Mouse (Mus musculus) left cerebral cortex, postnatal 36 days (tissue): ENCODE measurements around the gene Itm2b. TPM values are rescaled to one million over a fixed set of nuclear protein-coding genes. Genes with fewer than 3 reads are reported as not detected.
A peak's percentile ranks its signal among the peaks of the same experiment; 100 is the strongest.

ENCODE experiments used
- DNase-seq, 2 experiments: peaks; one replicate each; pipeline ENCODE4 v3.0.0; 2021 to 2022; ENCODE audit warnings: low spot score in 2 of 2, mixed read lengths in 1 of 2
- intact Hi-C: fragments of 180-260 bp; cut with DNase I; formaldehyde crosslinking; loops from one replicate; pipeline ENCODE4 v1.15.1; 2025
- total RNA-seq, 2 experiments: library from RNA; stranded (reverse); gene quantifications; 2 replicates each; pipeline ENCODE4 v1.2.3; 2021

Gene Itm2b
- total RNA-seq, 2 experiments from 2014 or later, result 725 to 789 TPM

DNA sequence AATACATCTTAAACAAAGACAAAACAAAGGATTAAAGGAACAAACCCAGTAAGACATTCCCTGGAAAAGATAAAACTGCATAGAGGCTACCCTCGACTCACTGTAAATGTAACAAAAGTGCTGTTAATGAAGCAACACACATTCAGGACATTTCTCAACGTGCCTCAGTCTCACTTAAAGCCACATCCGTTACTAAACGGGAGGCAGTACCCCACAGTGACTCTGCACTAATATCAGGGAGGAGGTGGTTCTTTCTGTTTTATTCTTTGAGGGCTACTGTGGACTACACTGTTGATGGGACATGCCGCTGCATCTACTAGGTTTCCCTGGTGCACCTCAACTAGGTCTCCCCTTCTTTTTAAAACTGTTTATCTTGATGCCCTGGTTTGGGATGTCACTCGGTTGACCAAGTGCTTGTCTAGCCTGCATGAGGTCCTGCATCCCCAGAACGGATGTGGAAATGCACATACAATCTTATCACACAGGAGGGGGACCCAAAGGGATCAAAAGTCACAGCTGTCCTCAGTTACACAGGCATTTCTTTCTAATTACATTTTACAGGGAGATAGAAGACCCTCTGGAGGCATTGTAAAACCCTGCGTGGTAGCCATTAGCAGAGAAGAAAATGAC, 13.4 kb upstream of the Itm2b start:
- DNase-seq, result no peak
- intact Hi-C loops, result no loop called here

DNA sequence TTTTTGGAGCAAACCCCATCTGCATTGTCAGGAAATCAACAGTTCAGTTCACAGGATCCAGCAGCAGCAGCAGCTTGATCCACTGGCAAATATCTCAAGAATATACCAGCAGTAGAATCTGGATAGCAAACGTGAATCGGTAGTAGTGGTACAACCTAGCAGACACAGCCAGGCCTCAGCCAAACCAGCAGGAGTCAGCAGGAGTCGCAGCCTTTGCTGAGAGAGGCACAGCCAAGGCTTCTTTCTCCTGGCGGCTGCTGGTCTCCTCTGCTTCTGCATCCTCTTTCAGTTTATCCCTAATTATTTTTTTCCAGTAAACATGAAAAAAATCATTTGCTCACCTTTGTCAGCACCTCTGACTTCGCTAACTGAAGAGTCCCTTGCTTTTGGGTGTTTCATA, 10.7 kb upstream of the Itm2b start:
- intact Hi-C loops, result no loop called here
- DNase-seq, result no peak

DNA sequence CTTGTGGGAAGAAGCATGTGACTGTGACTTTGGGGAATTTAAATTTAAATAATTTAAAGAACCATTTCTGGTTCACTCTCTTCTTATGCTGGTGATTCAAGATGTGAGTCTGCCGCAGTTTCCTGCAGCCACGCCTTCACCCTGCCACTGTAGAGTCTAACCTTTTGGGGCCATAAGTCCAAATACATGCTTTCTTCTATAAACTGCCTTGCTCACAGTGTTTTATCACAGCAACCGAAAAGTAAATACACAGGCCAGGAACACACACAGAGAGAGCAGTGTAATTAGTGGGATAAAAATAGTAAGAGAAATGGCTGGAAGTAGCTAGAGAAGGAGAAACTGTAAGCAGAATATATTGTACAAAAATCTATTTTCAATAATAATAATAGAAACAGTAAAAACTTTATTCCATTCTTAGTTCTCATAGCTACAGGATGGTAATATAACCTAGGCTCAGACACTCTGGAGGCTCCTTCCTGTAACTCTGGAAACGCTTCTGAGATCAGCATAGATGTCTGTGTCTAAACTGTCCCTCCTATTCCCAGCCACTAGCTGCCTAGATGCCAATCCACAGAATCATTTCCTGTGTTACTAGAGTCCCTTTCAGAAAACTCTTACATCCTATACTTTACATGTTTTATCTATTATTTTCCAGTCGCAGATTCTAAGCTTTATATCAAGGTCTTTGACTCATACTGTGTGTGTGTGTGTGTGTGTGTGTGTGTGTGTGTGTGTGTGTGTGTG, 9.3 kb upstream of the Itm2b start:
- no peak for DNase-seq
- intact Hi-C loops, result no loop called here

DNA sequence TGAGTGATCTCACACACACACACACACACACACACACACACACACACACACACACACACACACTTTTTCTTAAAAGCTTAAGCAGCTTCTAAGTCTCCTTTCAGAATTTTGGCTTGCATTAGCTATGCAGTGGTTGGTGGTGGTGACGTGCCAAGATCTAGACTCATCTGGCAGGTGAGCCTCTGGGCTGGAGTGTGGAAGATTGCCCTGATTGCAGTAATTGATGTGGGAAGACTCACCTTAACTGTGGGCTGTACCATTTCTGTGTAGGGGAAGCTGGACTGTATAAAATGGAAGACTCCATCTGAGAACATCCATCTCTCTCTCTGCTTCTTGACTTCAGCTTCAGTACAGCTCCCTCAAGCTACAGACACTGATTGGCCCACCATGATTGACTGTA, 6.4 kb upstream of the Itm2b start:
- DNase-seq, result no peak
- intact Hi-C loops, result no loop called here

DNA sequence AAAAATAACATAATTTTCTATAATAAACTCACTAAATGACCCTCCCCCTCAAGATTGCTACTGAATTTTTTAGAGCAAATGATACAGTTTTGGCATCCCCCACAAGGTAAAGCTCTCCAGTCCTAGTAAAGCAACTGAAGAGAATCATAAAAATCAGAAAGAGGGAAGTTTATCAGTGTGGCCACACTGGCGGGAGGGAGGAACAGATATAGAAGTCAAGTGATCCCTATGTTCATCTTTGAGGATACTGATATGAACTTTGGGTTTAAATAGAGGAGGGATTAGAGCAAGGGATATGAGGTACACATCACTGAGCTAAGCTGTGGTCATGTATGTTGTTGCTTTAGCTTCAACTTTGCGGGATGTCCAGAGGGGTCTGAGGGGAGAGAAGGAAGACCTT, 5.1 kb upstream of the Itm2b start:
- intact Hi-C loops, result no loop called here

DNA sequence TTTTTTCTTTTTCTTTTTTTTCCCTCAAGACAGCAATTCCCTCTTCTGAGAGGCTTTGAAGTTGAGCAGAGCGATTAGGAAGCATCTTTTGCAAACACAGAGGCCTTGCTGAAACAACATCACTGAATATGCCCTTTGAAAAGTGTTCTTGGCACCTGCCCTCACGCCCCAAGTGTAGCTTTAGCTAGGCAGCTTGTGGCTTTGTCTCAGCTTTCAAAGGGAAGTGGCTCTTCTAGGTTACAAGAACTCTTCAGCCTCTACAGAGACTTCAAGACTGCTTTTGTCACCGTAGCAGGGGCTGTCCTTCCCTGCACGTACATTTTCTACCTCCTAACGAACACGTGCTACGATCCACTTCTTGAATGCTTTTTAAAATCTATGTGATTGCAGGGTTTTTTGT, 4.0 kb upstream of the Itm2b start:
- intact Hi-C loops, result loop anchor here (10.0 kb wide), 1 partner anchor 116 kb away; no protein-coding TSS in a partner anchor
- DNase-seq, result no peak

More for the DNA sequence above, 5.1 kb upstream of the Itm2b start:
- no peak for DNase-seq

DNA sequence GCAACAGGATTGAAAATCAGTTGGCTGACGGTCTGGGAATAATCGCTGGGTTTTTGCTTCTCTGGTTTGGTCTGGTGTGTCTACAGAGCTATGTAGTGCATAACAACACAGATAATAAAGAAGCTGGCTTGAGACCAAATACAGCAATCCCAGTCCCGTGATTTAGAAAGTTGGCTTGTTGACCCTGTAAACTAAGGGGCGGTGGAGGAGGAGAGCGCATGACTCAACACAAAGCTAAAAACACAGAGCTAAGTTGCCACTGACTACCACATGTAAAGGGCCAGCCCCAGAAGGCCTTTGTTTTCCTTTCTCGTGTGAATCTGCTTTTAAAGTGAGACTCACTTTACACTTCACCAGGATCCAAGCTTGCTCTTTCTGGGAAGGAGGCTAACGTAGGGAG, 3.5 kb upstream of the Itm2b start:
- no peak for DNase-seq
- intact Hi-C loops, result loop anchor here (10.0 kb wide), 1 partner anchor 116 kb away; no protein-coding TSS in a partner anchor

DNA sequence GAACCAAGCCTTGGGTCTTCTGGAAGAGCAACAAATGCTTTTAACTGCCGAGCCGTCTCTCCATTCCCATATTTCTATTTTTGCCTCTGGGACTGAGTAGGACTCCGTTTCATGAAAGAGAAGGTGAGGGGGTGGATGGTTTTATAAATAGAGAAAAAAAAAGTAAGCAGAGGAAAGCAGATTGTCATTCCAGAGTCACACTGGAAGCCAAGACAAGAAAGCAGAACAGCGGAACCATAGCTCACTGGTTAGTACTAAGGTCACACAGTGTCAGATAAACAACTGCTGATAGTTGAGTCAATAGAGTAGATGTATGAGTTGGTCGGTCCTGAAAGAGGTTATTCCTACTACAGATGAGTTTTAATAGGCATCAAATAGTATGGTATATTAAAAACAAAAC, 1.4 kb upstream of the Itm2b start:
- DNase-seq, result no peak
- intact Hi-C loops, result loop anchor here (10.0 kb wide), 1 partner anchor 118 kb away; no protein-coding TSS in a partner anchor

DNA sequence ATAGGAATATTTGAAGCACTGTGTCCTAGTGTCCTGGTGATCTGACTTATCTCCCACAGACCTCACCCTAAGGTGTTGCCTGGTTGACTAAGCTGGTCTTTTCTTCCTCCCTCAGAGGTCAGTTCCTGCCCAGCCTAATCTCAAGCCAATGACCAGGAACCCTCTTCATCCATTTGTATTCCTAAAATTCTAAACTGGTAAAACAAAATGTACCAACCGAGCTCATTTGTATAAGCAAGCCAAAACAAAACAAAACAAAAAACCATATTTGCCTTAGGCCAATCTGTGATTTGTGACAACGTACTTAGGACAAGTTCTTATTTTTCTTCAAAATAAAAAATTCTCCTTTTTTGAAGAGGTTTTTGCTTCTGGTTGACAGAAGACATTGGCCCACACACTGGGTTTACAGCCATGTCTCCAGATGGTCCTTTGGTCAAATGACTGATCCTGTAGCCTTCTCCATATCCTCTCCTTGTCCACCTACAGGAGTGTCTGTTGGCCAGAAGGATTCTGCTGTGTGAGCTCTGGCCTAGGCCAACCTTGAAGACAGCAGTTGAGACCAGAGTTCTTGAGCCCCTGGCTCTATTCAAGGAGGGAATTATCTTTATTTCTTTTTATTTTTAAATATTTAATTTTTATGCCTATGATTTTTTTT, 758 bp upstream of the Itm2b start:
- intact Hi-C loops, result loop anchor here (2.0 to 10.0 kb wide), 2 partner anchors 89 to 119 kb away; no protein-coding TSS in a partner anchor

DNA sequence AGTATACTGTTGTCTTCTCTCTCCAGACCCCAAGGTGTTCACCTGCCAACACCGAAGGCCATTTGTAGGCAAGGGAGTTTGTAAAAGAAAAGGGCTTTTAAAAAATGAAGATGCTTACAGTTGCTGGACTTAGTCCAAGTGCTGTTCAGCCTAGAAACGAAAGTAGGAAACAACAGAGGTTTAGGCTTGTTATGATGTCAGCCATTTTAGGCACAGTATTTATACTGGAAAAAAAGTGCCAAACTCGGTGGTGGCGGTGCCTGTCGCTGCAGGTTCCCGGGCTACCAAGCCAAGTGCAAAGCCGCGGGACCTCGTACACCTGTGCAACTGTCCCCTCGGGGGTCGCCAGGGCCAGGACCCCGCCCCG, 560 bp downstream of the Itm2b start:
- intact Hi-C loops, result loop anchor here (2.0 to 10.0 kb wide), 3 partner anchors 57 to 120 kb away; partner anchors contain the start of gene Rb1
- no peak for DNase-seq

More for the DNA sequence above, 758 bp upstream of the Itm2b start:
- DNase-seq, result no peak

DNA sequence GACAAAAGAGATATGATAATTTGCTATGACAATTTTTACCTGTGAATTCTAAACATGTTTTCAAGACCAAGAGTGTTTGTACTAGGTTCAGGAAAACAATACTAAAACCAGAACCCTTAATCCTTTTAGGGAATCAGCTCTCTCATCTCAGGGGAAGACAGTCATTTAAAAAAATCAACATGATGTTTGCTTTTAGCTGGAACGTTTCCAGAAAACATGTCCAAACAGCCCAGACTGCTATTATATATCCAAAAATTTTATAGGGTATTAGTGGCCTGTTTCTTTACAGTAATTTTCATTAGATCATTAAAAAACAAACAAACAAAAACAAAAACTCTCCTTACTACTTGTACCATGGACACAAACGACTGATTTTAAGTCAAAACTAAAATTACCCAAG, 1.3 kb downstream of the Itm2b start:
- DNase-seq, result no peak
- intact Hi-C loops, result loop anchor here (2.0 to 10.0 kb wide), 3 partner anchors 56 to 121 kb away; partner anchors contain the start of gene Rb1

DNA sequence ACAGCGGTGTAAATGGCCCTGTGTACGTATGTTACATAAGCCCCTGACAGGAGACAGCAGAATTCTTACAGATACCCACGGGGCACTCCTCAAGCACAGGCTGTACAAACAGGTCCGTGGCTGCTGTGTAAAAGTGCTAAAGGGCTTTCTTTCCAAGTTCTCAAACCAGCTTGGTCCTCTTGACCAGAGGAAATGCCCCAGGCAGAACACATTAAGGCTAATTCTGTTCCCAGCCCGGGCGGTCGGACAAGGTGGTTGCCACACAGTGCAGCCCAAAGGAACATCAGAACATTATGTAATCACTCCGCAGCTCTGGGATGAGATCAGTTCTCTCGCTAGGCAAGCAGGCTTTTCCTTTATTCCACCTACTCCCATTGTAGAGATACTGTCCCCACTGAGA, 2.4 kb downstream of the Itm2b start:
- peak; percentile 79 to 84 for DNase-seq
- intact Hi-C loops, result loop anchor here (5.0 to 10.0 kb wide), 2 partner anchors 55 to 122 kb away; partner anchors contain the start of gene Rb1

DNA sequence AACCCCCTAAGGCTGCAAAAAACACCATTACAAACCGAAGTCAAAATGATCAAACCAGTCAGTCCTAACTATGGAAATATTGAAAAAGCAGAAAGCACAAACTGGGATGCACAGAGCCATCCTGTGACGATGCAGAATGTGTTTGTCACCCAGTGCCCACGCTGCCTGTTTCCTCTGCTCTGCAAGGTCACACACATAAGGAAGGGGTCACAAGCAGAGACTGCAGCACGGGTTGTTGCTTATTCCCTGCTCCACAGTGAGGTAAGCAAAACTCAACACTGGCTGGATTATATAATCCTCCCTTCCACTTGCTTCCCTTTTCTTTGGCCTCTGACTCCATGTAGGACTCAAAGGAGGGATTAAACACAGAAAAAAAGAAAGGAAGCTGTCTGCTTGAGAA, 3.5 kb downstream of the Itm2b start:
- intact Hi-C loops, result loop anchor here (5.0 to 10.0 kb wide), 2 partner anchors 54 to 123 kb away; partner anchors contain the start of gene Rb1
- no peak for DNase-seq

DNA sequence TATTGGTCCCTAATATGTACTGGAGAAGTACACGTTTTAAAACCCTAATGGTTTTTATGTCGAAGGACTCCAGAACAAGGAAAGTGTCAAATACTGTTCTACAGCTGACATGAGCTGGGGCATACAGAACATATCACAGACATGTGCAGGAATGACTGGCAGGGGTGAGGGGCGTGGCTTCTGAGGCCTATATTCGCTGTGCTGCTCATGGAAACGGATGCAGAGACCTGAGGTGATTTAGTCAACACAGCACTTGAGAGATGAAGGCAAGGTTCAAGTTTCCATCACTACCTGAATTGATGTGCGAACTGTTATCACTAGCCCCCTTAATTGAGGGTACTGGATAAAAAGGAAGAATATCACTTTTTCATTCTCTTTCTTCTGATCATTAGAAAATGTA, 7.3 kb downstream of the Itm2b start:
- intact Hi-C loops, result no loop called here
- no peak for DNase-seq

DNA sequence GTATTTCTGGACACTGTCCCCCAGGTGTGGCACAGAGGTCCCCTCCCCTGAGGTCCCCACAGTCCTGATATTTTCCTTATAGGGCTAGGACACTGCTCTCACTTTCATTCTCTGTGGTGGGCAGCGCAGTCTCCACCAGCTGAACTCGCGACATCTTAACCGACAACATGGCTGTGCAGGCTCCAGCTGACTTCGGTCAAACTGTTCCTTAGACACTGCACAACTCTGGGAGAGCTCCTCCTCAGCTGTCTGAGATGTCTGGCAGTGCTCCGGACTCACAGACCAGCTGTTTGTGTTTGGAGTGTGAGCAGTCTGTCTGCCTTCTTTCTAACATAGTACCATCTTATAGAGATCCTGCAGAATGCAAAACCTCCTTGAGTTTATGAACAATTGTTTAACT, 8.2 kb downstream of the Itm2b start:
- intact Hi-C loops, result no loop called here

DNA sequence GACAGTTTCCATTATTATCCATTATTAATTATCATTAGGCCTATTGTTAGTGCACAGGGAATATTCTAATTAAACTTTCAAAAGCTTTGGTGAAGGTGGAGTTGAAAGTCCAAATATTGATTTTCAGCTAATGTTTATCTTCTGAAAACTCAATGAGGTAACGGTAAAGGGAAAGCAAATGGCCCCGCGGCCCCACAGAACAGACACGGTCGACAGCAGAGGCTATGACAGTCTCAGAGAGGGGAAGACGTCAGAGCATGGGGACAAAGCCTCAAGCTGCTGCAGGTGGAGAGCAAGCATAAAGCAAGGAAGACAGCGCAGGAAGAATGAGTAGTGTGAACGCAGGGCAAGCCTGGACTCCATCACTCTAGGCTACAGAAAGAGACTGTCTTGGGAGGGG, 9.2 kb downstream of the Itm2b start:
- no peak for DNase-seq
- intact Hi-C loops, result no loop called here

More for the DNA sequence above, 8.2 kb downstream of the Itm2b start:
- DNase-seq, result no peak

DNA sequence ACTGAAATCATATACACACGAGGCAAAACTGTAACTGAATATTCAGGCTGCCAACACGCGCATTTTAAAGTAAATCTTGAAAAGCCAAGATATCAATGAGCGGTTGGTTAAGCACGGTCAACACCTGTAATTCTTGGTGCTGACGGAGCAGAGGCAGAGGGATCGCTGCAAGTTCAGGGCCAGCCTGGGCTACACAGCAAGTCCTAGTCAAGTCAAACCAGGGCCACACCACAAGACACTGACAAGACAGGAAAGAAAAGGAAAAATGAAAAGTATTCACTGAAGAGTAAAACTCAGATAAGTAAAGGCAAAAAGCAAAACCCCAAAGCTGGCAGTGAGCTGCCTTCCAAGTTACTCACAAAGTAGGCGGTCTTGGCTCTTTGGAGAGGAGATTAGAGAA, 9.6 kb downstream of the Itm2b start:
- DNase-seq, result no peak
- intact Hi-C loops, result no loop called here

DNA sequence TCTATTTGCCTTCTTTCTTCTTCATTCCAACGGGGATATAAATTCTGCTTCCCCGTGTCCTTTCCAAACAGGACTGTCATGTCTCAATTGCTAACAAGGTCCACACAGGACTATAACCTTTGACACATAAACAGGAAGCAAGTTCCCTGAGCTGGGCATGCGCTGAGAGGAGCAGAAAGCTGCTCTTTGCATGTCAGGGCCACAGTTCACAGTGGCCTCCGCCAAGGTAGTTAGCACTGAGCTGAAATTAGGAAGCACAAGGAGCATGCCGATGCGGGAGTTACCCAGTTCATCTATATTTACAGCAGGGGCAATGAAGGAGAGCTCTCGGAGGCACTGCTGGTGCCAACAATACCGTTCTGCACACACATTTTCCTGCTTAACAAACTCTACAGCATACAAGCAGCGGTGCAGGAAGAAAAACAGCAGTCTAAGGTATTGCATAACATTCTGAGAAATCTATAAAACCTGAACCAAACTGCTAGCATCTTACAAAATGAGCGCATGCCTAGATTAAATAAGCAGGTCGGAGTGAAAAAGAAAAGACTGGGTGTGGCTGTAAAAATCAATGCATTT, 10.7 kb downstream of the Itm2b start:
- intact Hi-C loops, result no loop called here
- no peak for DNase-seq

DNA sequence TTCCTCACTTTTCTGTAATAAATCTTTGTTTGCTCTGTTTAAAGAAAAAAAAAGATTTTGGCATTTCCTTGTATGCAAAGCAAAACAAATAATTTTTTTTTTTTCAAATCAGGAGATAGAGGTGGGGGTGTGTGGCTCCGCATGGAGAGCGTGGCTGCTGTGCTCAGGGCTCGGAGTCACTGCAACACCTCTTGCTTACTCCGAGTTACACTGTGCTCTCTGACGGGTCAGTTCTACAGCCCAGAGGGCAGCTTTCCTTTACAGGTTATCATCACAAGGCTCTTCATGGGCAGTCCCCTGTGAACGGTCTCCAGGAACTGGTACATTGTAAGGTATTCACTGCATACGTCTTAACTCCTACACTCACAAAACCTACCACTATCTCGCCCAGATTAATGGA, 11.5 kb downstream of the Itm2b start:
- intact Hi-C loops, result no loop called here
- no peak for DNase-seq

DNA sequence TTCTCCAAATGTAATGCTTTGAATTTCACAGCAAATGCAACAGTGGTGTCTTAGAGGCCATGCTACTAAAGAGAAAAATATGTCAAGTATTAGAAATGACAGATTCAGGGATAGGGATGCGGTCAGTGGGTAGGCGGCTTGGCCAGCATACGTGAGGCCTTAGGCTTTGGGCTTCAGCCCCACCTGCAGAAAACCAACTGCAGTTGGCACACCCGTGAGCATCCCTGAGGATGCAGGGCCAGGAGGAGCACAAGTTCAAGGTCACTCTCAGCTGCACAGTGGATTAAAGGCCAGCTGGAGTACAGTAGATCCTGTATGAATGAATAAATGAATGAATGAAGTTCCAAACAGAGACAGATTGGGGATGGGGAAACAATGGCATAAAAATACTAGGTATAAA, 12.1 kb downstream of the Itm2b start:
- DNase-seq, result no peak
- intact Hi-C loops, result no loop called here
